Mouse (Mus musculus) liver, adult (tissue): ENCODE measurements at regions not wholly inside any gene's neighbourhood (a gene's known extent, or its start where the extent isn't known, plus 50 kb on each side); places are given as distances from the start of the nearest gene placed in this dataset.

Experiments used
- GATA4 ChIP-seq: IDR thresholded peaks from 2 replicates; pipeline ENCODE4 v1.6.1; 2014; ENCODE audit warnings: mild to moderate bottlenecking, low read length; ENCODE audit not compliant: insufficient replicate concordance

GRCm38 (mm10) chr6:66012675-66013074 lies 60.3 kb downstream of the 4930544G11Rik start:
- no peak for TF ChIP-seq GATA4

- TF ChIP-seq GATA4 = no peak
These were observed 71.1 kb downstream of the 4930544G11Rik start for GRCm38 (mm10) chr6:66023531-66023930.

GRCm38 (mm10) chr6:66036789-66037188 lies 84.4 kb downstream of the 4930544G11Rik start:
- TF ChIP-seq GATA4 = no peak

- TF ChIP-seq GATA4 = no peak
These were observed 99.4 kb downstream of the 4930544G11Rik start for GRCm38 (mm10) chr6:66051852-66052251.

- TF ChIP-seq GATA4 = no peak
These were observed 100.0 kb downstream of the 4930544G11Rik start for GRCm38 (mm10) chr6:66052386-66052785.

- no peak for TF ChIP-seq GATA4
These were observed 100.8 kb downstream of the 4930544G11Rik start for GRCm38 (mm10) chr6:66053197-66053596.

- no peak for TF ChIP-seq GATA4
These were observed 116.5 kb downstream of the 4930544G11Rik start for GRCm38 (mm10) chr6:66068874-66069273.

- no peak for TF ChIP-seq GATA4
These were observed 125.0 kb downstream of the 4930544G11Rik start for GRCm38 (mm10) chr6:66077445-66077844.

GRCm38 (mm10) chr6:66078769-66079168 lies 126.4 kb downstream of the 4930544G11Rik start:
- TF ChIP-seq GATA4 = no peak

- TF ChIP-seq GATA4 = no peak
These were observed 149.2 kb downstream of the 4930544G11Rik start for GRCm38 (mm10) chr6:66101555-66102071.

- TF ChIP-seq GATA4 = no peak
These were observed 162.0 kb downstream of the 4930544G11Rik start for GRCm38 (mm10) chr6:66114366-66114765.

GRCm38 (mm10) chr6:66121479-66122183 lies 169.2 kb downstream of the 4930544G11Rik start:
- TF ChIP-seq GATA4 = no peak

GRCm38 (mm10) chr6:66124292-66124691 lies 171.9 kb downstream of the 4930544G11Rik start:
- no peak for TF ChIP-seq GATA4

- TF ChIP-seq GATA4 = no peak
These were observed 199.4 kb downstream of the 4930544G11Rik start for GRCm38 (mm10) chr6:66151786-66152185.

GRCm38 (mm10) chr6:66154831-66155230 lies 202.4 kb downstream of the 4930544G11Rik start:
- TF ChIP-seq GATA4 = no peak

- no peak for TF ChIP-seq GATA4
These were observed 208.4 kb downstream of the 4930544G11Rik start for GRCm38 (mm10) chr6:66160805-66161204.

- no peak for TF ChIP-seq GATA4
These were observed 216.5 kb downstream of the 4930544G11Rik start for GRCm38 (mm10) chr6:66168913-66169312.
